Mouse (Mus musculus) hindbrain, embryonic 15.5 days (tissue): ENCODE results near the gene Rgl1. TPM values are rescaled to one million over a fixed set of nuclear protein-coding genes. Genes with fewer than 3 reads are reported as not detected.

ENCODE experiments used
- ATAC-seq: fragments of 200-750 bp; cut with Nextera tagmentation; 2 replicates; pipeline ENCODE4 v1.8.0; 2017; ENCODE audit warnings: low read depth, moderate number of reproducible peaks, moderate TSS enrichment; ENCODE audit not compliant: low FRiP score
- H3K27ac ChIP-seq: fragments of 300-500 bp; sonication (generic); replicated peaks from 2 replicates; pipeline ENCODE4 v1.5.1; 2015; ENCODE audit warnings: mild to moderate bottlenecking, inconsistent platforms
- H3K27me3 ChIP-seq: fragments of 300-500 bp; sonication (generic); 2 replicates; pipeline ENCODE4 v1.6.1; 2015; ENCODE audit warnings: control low read depth, inconsistent platforms
- H3K36me3 ChIP-seq: fragments of 300-500 bp; sonication (generic); 2 replicates; pipeline ENCODE4 v1.6.1; 2015; ENCODE audit warnings: control low read depth, inconsistent platforms
- H3K4me1 ChIP-seq: fragments of 300-500 bp; sonication (generic); replicated peaks from 2 replicates; pipeline ENCODE4 v1.6.1; 2015; ENCODE audit warnings: control low read depth, inconsistent platforms
- H3K4me2 ChIP-seq: fragments of 300-500 bp; sonication (generic); 2 replicates; pipeline ENCODE4 v1.6.1; 2015; ENCODE audit warnings: moderate library complexity, mild to moderate bottlenecking, inconsistent platforms
- H3K4me3 ChIP-seq: fragments of 300-500 bp; sonication (generic); 2 replicates; pipeline ENCODE4 v1.5.1; 2015; ENCODE audit warnings: mild to moderate bottlenecking, inconsistent platforms
- H3K9ac ChIP-seq: fragments of 300-500 bp; sonication (generic); 2 replicates; pipeline ENCODE4 v1.6.1; 2015; ENCODE audit warnings: inconsistent platforms
- H3K9me3 ChIP-seq: fragments of 300-500 bp; sonication (generic); 2 replicates; pipeline ENCODE4 v1.6.1; 2016; ENCODE audit warnings: control low read depth, inconsistent platforms
- WGBS: fragments of 180-500 bp; shearing (Covaris S2); methylation state at CpG from one replicate; pipeline ENCODE4 v1.1.7; 2015; 5-methylcytosine and 5-hydroxymethylcytosine counted together
- polyA plus RNA-seq: library from polyadenylated mRNA; unstranded; fragments of >200 nt; fragmentation: Nextera tagmentation; extraction: Ambion mirVana; gene quantifications from 2 replicates; pipeline ENCODE4 v1.2.1, GENCODE M21; 2015

Gene Rgl1
- polyA plus RNA-seq, 1 experiment from 2014 or later = 18.9 TPM

DNA sequence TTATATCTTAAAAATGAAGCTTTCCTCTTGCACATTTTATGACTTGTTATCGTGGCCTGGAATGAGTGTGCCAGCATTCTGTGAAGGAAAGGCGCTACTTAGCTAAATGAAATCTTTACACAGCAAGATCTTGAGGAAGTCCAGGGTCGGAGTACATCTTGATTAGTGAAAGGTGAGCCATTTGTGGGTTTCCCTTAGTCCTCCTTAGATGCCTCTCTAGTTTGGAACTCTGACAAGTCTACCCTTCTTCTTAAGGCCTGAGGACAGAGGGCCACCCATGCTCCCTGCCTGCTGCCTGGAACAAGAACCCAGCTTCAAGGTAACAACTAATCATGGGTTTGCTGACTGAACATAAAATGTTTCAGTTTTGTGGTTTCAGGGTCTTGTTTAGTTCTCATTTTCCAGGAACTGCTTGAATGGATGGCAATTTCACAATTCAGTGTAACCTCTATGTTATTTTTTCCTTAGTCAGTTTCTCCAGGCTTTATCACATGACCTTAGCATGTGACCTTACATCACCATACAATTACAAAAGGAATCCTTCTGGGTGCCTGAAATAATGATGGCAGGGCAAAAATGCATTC lies 225.8 kb downstream of the Rgl1 start:
- 92% methylated on average over 3 of the region's 3 CpGs for WGBS

GRCm38 (mm10) chr1:152538817-152539216 lies 227.3 kb downstream of the Rgl1 start:
- ATAC-seq = no peak
- no peaks in the 10 kb centered on the region for H3K36me3 ChIP-seq
- no peaks in the 10 kb centered on the region for H3K27me3 ChIP-seq
- H3K4me3 ChIP-seq = no peak overlapping the region
- 95% methylated on average over 4 of the region's 4 CpGs for WGBS
- no peaks in the 10 kb centered on the region for H3K9me3 ChIP-seq
- H3K27ac ChIP-seq = no peak overlapping the region
- H3K9ac ChIP-seq = no peak overlapping the region
- peaks cover 4% of the 10 kb centered on the region; the same call in 1 of the 2 replicates for H3K4me1 ChIP-seq
- H3K4me2 ChIP-seq = no peak overlapping the region

More for the DNA sequence above, 225.8 kb downstream of the Rgl1 start:
- Histone ChIP-seq H3K9ac (no peak overlapping the region), H3K4me1 (peaks cover 4% of the 10 kb centered on the region; the same call in 1 of the 2 replicates), H3K4me3 (no peak overlapping the region), H3K36me3 (no peaks in the 10 kb centered on the region), H3K27ac (no peak overlapping the region), H3K27me3 (no peaks in the 10 kb centered on the region), H3K9me3 (no peaks in the 10 kb centered on the region), H3K4me2 (no peak overlapping the region)
- no peak for ATAC-seq

GRCm38 (mm10) chr1:152537186-152537585 lies 229.0 kb downstream of the Rgl1 start:
- Histone ChIP-seq H3K9me3 (no peaks in the 10 kb centered on the region), H3K36me3 (no peaks in the 10 kb centered on the region), H3K4me3 (no peak overlapping the region), H3K4me1 (peaks cover 4% of the 10 kb centered on the region; the same call in 1 of the 2 replicates), H3K27me3 (no peaks in the 10 kb centered on the region), H3K9ac (no peak overlapping the region), H3K27ac (no peak overlapping the region), H3K4me2 (no peak overlapping the region)
- no peak; the same call in 1 of the 2 replicates for ATAC-seq
- 65% methylated on average over 13 of the region's 13 CpGs for WGBS

DNA sequence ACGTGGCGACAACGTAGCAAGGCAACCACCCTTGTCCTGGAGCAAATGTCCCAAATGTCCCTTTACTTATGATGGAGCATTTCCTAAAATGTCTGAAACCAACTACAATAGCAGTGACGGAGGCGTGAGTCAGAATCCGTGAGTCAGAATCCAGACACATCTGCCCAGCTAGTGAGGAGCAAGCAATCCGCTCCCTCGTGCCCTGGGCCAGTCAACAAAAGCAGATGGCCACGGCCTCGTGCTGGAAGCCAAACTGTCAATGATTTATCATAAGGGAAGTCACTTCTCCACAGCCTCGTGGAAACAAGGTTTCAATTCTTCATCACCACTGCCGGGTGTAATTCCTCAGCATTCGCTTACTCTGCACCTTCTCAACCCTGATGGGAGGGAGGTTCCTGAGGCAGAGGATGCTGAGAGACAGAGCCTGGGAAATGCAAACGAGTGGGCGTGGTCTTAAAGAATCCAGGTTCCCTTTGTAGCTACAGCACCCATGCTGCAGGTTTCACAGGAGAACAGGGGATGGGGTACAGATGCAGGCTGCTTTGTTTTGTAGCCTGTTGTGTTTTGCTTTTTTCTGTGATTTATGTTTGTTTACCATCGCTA lies 229.6 kb downstream of the Rgl1 start:
- 46% methylated on average over 16 of the region's 16 CpGs for WGBS
- no peaks in the 10 kb centered on the region for H3K27me3 ChIP-seq
- H3K4me2 ChIP-seq = no peak overlapping the region
- no peak overlapping the region for H3K9ac ChIP-seq
- peaks cover 4% of the 10 kb centered on the region; the same call in 1 of the 2 replicates for H3K4me1 ChIP-seq
- no peaks in the 10 kb centered on the region for H3K36me3 ChIP-seq
- H3K4me3 ChIP-seq = no peak overlapping the region
- no peaks in the 10 kb centered on the region for H3K9me3 ChIP-seq
- H3K27ac ChIP-seq = peak overlapping the region; percentile 30
- no peak for ATAC-seq

GRCm38 (mm10) chr1:152534531-152534930 lies 231.6 kb downstream of the Rgl1 start:
- H3K4me2 ChIP-seq = no peak overlapping the region

DNA sequence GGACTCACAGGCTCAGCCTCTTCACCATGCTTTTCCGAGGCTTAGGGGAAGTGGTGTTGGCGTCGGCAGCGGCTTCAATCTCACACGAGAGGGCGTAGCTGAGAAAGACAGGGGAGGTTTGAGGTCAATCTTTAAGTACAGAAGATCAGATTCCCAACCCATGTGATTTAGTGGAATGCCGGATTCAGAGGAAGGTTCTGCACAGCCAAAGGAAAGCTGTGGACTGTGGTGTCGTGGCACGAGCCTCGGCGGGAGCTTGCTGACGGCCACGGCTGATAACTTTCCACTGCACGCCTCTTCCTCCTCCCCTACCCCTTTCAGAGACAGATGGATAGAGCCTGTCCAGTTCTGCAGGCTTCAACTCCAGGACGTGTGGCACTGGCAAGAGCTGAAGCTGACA lies 234.7 kb downstream of the Rgl1 start:
- no peak for ATAC-seq
- Histone ChIP-seq H3K36me3 (0 out of 2 replicates have a peak, but pooled peaks cover 3% of the 10 kb centered on the region), H3K4me3 (no peak overlapping the region), H3K9ac (no peak overlapping the region), H3K4me1 (peaks cover 1% of the 10 kb centered on the region; the same call in 1 of the 2 replicates), H3K27ac (no peak overlapping the region), H3K4me2 (no peak overlapping the region), H3K9me3 (no peaks in the 10 kb centered on the region), H3K27me3 (no peaks in the 10 kb centered on the region)
- WGBS = 73% methylated on average over 15 of the region's 15 CpGs

More at GRCm38 (mm10) chr1:152534531-152534930, 231.6 kb downstream of the Rgl1 start:
- Histone ChIP-seq H3K9me3 (no peaks in the 10 kb centered on the region), H3K4me3 (no peak overlapping the region), H3K36me3 (0 out of 2 replicates have a peak, but pooled peaks cover 3% of the 10 kb centered on the region), H3K27ac (no peak overlapping the region), H3K4me1 (peaks cover 4% of the 10 kb centered on the region; the same call in 1 of the 2 replicates), H3K9ac (no peak overlapping the region), H3K27me3 (no peaks in the 10 kb centered on the region)
- no peak for ATAC-seq
- WGBS = 94% methylated on average over 7 of the region's 7 CpGs

- 95% methylated on average over 3 of the region's 3 CpGs for WGBS
- Histone ChIP-seq H3K4me2 (no peak overlapping the region), H3K36me3 (0 out of 2 replicates have a peak, but pooled peaks cover 8% of the 10 kb centered on the region), H3K9ac (no peak overlapping the region), H3K27ac (no peak overlapping the region), H3K4me1 (peaks cover 5% of the 10 kb centered on the region; the same call in 1 of the 2 replicates), H3K4me3 (no peak overlapping the region), H3K9me3 (no peaks in the 10 kb centered on the region), H3K27me3 (no peaks in the 10 kb centered on the region)
- ATAC-seq = no peak
Observed at GRCm38 (mm10) chr1:152528778-152529177, 237.4 kb downstream of the Rgl1 start.

- no peaks in the 10 kb centered on the region for H3K27me3 ChIP-seq
- 88% methylated on average over 6 of the region's 6 CpGs for WGBS
- no peak overlapping the region for H3K27ac ChIP-seq
- no peaks in the 10 kb centered on the region for H3K9me3 ChIP-seq
- H3K9ac ChIP-seq = no peak overlapping the region
- H3K4me2 ChIP-seq = no peak overlapping the region
- H3K4me3 ChIP-seq = no peak overlapping the region
- H3K36me3 ChIP-seq = 0 out of 2 replicates have a peak, but pooled peaks cover 8% of the 10 kb centered on the region
- peaks cover 5% of the 10 kb centered on the region; the same call in 1 of the 2 replicates for H3K4me1 ChIP-seq
- no peak for ATAC-seq
Observed at GRCm38 (mm10) chr1:152528214-152528613, 237.9 kb downstream of the Rgl1 start.

DNA sequence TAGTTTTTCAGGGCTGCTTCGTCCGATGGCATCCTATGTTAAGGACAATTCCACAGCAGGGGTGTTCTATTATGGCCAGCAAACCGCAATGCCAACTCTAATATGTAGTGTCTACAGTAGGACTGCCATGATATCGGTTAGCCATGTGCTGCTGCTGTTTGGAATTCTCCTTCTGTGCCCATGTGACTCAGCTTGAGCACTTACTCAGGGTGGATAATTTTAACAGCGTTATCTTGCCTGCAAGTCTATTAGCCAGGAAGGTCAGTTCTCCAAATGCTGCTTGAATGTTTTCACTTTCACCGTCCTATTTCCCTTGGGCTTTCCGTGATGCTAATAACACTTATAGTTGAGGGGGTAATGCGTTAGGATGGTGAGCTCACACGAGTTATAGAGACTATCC lies 240.0 kb downstream of the Rgl1 start:
- Histone ChIP-seq H3K4me2 (no peak overlapping the region), H3K27ac (no peak overlapping the region), H3K27me3 (no peaks in the 10 kb centered on the region), H3K4me3 (no peak overlapping the region), H3K9ac (no peak overlapping the region), H3K36me3 (0 out of 2 replicates have a peak, but pooled peaks cover 8% of the 10 kb centered on the region), H3K4me1 (peaks cover 5% of the 10 kb centered on the region; the same call in 1 of the 2 replicates), H3K9me3 (no peaks in the 10 kb centered on the region)
- WGBS = 63% methylated on average over 9 of the region's 9 CpGs
- ATAC-seq = no peak

DNA sequence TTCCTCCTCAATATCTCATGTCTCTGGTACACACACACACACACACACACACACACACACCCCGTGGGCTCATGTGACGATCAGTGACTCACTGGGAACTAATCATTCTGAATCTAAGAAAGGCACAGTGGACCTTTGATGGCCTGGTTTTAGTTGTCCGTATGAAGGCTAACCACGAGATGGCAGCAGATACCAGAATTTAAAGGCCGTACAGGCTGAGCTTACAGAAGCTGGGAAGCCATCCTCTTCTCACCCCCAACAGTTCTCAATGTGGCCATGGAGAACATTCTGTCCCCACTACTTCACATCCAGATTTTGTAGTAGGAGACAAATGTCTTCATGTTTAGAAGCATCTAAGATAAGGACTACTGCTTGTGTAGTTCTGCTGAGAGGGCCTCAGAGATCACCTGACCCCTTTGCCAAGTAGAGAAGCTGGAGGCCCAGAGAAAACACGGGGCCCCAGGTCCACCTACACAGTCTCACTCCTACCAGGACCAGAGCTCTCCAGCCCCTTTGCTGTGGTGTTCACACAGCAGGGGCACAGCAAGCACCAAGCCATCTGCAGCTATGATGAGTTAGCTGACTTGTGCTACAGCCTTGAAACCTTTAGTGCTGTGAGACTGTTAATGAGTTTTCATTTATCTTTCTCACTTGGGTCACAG lies 241.0 kb downstream of the Rgl1 start:
- Histone ChIP-seq H3K9me3 (no peaks in the 10 kb centered on the region), H3K4me3 (no peak overlapping the region), H3K4me1 (peaks cover 5% of the 10 kb centered on the region; the same call in 1 of the 2 replicates), H3K27me3 (no peaks in the 10 kb centered on the region), H3K27ac (0 out of 2 replicates have a peak overlapping the region, but pooled peaks have one; percentile 16), H3K36me3 (0 out of 2 replicates have a peak, but pooled peaks cover 9% of the 10 kb centered on the region), H3K4me2 (no peak overlapping the region), H3K9ac (no peak overlapping the region)
- WGBS = 19% methylated on average over 6 of the region's 6 CpGs
- ATAC-seq = peak; percentile 84

GRCm38 (mm10) chr1:152524098-152524892 lies 241.9 kb downstream of the Rgl1 start:
- Histone ChIP-seq H3K9me3 (no peaks in the 10 kb centered on the region), H3K36me3 (0 out of 2 replicates have a peak, but pooled peaks cover 9% of the 10 kb centered on the region), H3K9ac (no peak overlapping the region), H3K4me1 (peaks cover 5% of the 10 kb centered on the region; the same call in 1 of the 2 replicates), H3K27me3 (no peaks in the 10 kb centered on the region), H3K4me2 (no peak overlapping the region), H3K4me3 (no peak overlapping the region), H3K27ac (no peak overlapping the region)
- no peak for ATAC-seq
- WGBS = 88% methylated on average over 22 of the region's 22 CpGs
